Mouse (Mus musculus): ENCODE measurements around the gene Gm10320. TPM values are rescaled to one million over a fixed set of nuclear protein-coding genes. Genes with fewer than 3 reads are reported as not detected.

Gene Gm10320
- 7.3 and 8.9 TPM in 2 replicates for total RNA-seq (2015)
- 0.65 and 0.66 TPM in 2 replicates for total RNA-seq (2017)

DNA sequence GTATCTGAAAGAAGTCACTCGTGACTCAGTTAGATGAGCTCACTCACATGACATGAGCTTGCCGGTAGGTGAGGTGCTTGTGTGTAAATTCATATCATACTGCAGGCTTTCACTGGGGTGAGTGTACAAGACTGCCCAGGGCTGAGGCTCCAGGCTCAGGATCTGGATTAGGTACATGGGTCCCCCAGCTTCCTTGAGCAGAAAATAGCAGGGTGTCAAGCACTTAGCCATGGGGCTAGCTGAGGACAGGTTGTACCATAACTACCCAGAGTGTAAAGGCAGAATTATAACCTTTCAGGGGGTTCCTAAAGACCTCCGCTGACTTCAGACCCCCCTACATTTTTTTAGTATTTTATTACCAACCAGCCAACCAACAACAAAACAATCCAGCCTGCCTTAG, at the start of gene Gm10320:
Gene Gm10320 (minus strand): TSS at position 93 of the 400 bp plus-strand sequence.
- ATAC-seq (ENCODE audit: poor library complexity, severe bottlenecking) = no peak

GRCm38 (mm10) chr13:98541601-98542000, 49.8 kb upstream of the Gm10320 start:
- ATAC-seq (ENCODE audit: poor library complexity, severe bottlenecking) = no peak

DNA sequence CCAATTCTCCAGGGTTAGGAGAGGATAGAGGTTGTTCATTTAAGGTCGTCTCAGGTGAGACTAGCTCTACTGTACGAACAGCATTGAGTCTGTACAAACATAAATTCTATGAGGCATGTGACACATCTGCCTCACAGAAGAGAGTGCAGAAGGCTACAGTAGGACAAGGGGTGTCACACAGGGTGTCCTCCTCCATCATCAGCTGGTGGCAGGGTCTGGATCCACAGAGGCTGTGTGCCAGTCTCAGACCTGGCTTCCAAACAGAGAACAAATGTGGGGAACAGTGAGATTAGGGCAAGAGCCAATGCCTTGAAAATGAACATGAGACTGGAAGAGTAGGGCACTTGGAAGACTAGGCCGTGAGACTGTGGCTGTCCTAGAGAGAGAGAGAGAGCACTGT, 48.4 kb upstream of the Gm10320 start:
- no peak for ATAC-seq (ENCODE audit: poor library complexity, severe bottlenecking)

DNA sequence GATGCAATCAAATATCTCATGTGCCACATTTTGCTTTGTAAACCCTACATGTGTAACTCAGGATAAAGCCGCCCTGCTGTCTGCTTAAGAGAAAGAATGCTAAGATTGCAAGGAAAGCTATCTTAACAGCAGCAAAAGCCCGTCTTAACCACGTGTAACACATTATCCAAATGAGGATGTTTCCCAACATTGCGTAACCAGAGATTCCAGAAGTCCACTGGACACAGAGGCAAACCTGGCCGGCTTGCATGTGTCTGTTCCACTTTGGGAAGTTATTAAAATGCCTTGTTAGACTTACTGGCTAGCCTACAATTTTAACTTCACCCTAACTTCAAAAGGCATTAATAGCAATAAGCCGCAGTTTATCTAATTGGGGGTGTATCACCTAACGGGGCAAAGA, 47.5 kb upstream of the Gm10320 start:
- ATAC-seq (ENCODE audit: poor library complexity, severe bottlenecking) = no peak

- ATAC-seq (ENCODE audit: poor library complexity, severe bottlenecking) = no peak
These were observed 46.8 kb upstream of the Gm10320 start for GRCm38 (mm10) chr13:98538587-98538986.

DNA sequence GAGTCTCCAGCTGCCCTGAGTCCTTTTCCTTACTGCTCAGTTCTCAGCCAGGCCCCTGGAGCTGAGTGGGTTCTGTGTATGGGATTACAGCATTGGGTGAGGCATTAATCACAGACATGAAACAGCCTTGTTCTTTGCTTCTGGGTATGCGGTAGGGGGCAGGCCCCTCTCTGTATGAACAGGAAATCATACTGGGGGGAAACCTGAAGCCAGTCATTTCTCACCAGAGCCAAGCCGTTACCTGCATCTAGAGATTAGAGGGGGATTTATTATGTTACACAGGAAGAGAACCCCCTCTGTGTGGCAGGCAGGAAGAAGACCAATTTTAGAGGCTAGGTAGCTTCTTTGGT, 43.1 kb upstream of the Gm10320 start:
- ATAC-seq (ENCODE audit: poor library complexity, severe bottlenecking) = no peak

- no peak for ATAC-seq (ENCODE audit: poor library complexity, severe bottlenecking)
These were observed 42.5 kb upstream of the Gm10320 start for GRCm38 (mm10) chr13:98534190-98534912.

DNA sequence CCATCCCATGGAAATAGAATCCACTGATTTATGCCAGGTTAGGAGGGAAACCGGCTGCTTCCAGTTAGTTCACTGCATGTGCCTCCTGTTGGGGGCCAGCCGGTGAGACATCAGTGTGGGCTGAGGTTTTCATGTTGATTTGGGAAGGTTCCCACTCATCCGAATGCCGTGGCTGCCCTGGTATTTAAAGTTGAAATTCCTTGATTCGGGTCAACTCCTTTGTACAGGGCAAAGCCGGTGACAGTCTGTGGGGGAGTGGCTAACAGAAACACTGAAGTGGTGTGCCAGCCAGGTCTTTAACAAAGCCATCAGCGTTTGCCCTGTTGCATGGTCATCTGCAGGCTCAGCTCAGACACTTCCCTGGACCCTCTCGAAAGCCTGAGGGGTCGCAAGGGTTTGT, 41.6 kb upstream of the Gm10320 start:
- ATAC-seq (ENCODE audit: poor library complexity, severe bottlenecking) = no peak

DNA sequence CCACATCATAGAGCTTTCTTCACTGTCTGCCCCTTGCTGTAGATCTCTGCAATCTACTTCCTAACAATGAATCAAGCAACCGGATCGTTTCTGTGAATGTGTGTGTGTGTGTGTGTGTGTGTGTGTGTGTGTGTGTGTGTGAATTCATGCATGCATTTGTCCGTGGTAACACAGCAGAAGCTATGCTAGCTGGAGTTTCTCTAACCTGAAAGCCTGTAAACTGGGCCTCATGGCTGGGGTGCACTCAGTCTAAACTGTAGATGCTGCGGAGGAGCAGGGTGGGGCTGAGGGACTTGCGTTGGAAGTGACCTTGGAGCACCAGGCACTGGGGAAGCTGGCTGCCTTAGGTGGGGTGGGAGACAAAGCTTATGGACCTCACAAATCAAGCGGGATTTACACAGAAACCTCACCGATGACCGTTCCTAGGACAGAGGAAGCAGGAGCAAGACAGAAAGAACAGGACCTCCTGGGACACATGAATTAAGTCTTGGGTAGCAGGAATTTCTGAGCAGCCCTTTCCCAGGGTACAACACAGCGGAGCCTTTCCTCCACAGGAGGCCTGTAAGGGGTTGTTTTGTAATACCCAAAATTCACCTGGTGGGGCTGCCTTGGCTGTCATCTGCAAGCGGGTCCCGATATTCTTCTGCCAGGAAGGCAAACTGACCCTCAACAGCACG, 41.0 kb upstream of the Gm10320 start:
- ATAC-seq (ENCODE audit: poor library complexity, severe bottlenecking) = no peak

GRCm38 (mm10) chr13:98531976-98532375, 40.2 kb upstream of the Gm10320 start:
- ATAC-seq (ENCODE audit: poor library complexity, severe bottlenecking) = no peak

DNA sequence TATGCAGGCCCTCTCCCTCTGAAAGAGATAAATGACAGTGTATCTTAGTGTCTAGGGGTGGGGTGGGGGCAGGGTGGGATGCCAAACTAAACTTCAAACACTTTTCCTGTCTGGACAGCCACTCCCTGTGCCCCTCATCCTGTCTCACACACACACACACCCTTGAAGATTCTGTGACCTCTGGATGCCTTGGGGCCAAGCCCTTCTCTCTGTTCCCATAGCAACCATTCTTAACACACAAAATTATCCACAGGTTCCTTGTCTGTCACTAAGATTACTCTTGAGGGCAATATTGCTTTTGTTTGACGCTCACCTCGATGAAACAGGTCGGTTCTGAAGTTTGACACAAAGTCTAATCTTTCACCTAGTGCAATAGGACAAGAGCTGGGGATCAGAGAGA, 39.5 kb upstream of the Gm10320 start:
- no peak for ATAC-seq (ENCODE audit: poor library complexity, severe bottlenecking)

- ATAC-seq (ENCODE audit: poor library complexity, severe bottlenecking) = no peak
These were observed 32.0 kb upstream of the Gm10320 start for GRCm38 (mm10) chr13:98523719-98524316.

GRCm38 (mm10) chr13:98518341-98518740, 26.5 kb upstream of the Gm10320 start:
- no peak for ATAC-seq (ENCODE audit: poor library complexity, severe bottlenecking)

GRCm38 (mm10) chr13:98517666-98518065, 25.9 kb upstream of the Gm10320 start:
- ATAC-seq (ENCODE audit: poor library complexity, severe bottlenecking) = no peak

- ATAC-seq (ENCODE audit: poor library complexity, severe bottlenecking) = no peak
These were observed 25.2 kb upstream of the Gm10320 start for GRCm38 (mm10) chr13:98516985-98517384.

DNA sequence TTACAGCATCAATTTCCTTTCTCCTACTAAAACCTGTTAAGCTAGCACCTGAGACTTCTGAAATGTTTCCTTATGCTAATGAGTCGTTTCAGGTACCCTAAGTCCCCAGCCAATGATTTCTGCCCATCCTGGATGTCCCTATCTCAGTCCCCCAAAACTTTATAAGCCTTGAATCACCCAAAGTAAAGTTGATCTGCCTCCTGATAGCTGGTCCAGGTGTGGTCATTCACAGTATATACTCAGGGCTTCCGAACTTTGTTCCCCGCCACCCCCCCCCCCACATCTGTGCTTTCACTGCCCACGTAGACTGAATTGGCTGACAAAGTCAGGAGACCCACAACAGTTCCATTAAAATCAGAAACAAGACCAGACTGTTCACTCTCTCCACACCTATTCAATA, 20.3 kb upstream of the Gm10320 start:
- no peak for ATAC-seq (ENCODE audit: poor library complexity, severe bottlenecking)

GRCm38 (mm10) chr13:98507656-98508055, 15.9 kb upstream of the Gm10320 start:
- ATAC-seq (ENCODE audit: poor library complexity, severe bottlenecking) = no peak

- ATAC-seq (ENCODE audit: poor library complexity, severe bottlenecking) = no peak
These were observed 14.7 kb upstream of the Gm10320 start for GRCm38 (mm10) chr13:98506496-98506895.

GRCm38 (mm10) chr13:98505989-98506388, 14.2 kb upstream of the Gm10320 start:
- ATAC-seq (ENCODE audit: poor library complexity, severe bottlenecking) = no peak

- ATAC-seq (ENCODE audit: poor library complexity, severe bottlenecking) = no peak
These were observed 13.7 kb upstream of the Gm10320 start for GRCm38 (mm10) chr13:98505489-98505857.

DNA sequence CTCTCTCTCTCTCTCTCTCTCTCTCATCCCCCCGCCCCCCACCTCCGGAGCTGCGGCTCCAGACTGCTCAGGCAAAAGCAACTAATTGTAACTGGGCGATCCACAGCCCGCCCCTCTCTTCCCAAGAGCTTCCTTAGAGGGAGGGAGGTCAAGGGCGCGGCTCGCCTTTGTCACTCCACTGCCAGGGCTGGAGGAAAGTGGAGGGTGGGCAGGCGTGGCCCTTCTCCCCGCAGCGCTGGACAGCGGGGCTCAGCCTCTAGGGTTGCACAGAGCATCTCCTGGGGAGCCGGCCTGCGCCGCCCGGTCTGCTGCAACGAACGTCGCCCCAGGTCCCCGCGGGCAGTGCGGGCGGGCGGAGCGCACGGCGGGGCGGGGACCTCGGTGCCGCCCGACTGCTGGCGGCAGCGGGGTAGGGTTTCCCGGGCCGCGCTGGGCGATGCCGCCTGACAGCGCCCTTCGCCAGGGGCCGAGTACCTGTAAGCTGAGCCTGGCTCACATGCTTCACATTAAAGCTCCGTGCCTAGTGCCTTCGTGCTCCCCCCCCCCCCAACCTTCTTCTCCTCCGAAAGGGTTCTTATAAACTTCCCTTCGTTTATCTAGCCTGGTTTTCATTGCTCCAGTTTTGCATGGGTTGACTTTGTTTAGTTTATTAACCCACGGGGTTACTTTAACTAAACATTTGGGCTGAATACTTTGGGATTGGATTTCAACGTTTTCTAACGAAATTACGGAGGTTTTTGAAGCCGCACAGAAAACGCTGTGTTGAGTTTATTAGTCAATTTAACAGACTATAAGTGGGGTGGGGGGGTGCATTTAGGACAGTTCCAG, 13.1 kb upstream of the Gm10320 start:
- ATAC-seq (ENCODE audit: poor library complexity, severe bottlenecking) = no peak
